Mouse (Mus musculus) brown adipose tissue, adult 24 weeks (tissue): ENCODE measurements around the gene Gm49425. TPM values are rescaled to one million over a fixed set of nuclear protein-coding genes. Genes with fewer than 3 reads are reported as not detected.

Experiments used
- H3K27ac ChIP-seq: fragments of 200-500 bp; replicated peaks from 2 replicates; pipeline ENCODE4 v1.5.1; 2012; ENCODE audit warnings: low read depth, mild to moderate bottlenecking, low read length
- H3K4me1 ChIP-seq: fragments of 200-500 bp; 2 replicates; pipeline ENCODE4 v1.6.1; 2012; ENCODE audit warnings: low read length, mixed read lengths; ENCODE audit not compliant: control insufficient read depth, insufficient read depth, insufficient read length
- H3K4me3 ChIP-seq: fragments of 200-500 bp; 2 replicates; pipeline ENCODE4 v1.5.1; 2012; ENCODE audit warnings: low read depth, mild to moderate bottlenecking, low read length, moderate library complexity; ENCODE audit not compliant: insufficient read depth
- polyA plus RNA-seq: library from polyadenylated mRNA; stranded (reverse); fragments of >200 nt; gene quantifications from 2 replicates; pipeline ENCODE4 v1.2.4, GENCODE M21; 2012; ENCODE audit not compliant: missing spikeins, insufficient read depth, insufficient read length

Gene Gm49425
- polyA plus RNA-seq, 1 experiment, result not detected

- Histone ChIP-seq H3K4me3 (no peak overlapping the region), H3K4me1 (no peaks in the 10 kb centered on the region), H3K27ac (no peak overlapping the region)
Measured at GRCm38 (mm10) chr15:101506896-101507758, 9.9 kb downstream of the Gm49425 start.

- no peak overlapping the region for H3K27ac ChIP-seq
- H3K4me3 ChIP-seq, result no peak overlapping the region
- H3K4me1 ChIP-seq, result no peaks in the 10 kb centered on the region
Measured at GRCm38 (mm10) chr15:101497181-101497580, 19.9 kb downstream of the Gm49425 start.

GRCm38 (mm10) chr15:101495266-101495665 is 21.8 kb downstream of the Gm49425 start:
- no peak overlapping the region for H3K27ac ChIP-seq
- H3K4me1 ChIP-seq, result no peaks in the 10 kb centered on the region
- H3K4me3 ChIP-seq, result no peak overlapping the region

GRCm38 (mm10) chr15:101494203-101494602 is 22.9 kb downstream of the Gm49425 start:
- Histone ChIP-seq H3K27ac (no peak overlapping the region), H3K4me1 (no peaks in the 10 kb centered on the region), H3K4me3 (no peak overlapping the region)

- Histone ChIP-seq H3K4me1 (no peaks in the 10 kb centered on the region), H3K4me3 (no peak overlapping the region), H3K27ac (no peak overlapping the region)
Measured at GRCm38 (mm10) chr15:101493713-101494112, 23.3 kb downstream of the Gm49425 start.

- H3K27ac ChIP-seq, result no peak overlapping the region
- no peak overlapping the region for H3K4me3 ChIP-seq
- no peaks in the 10 kb centered on the region for H3K4me1 ChIP-seq
Measured at GRCm38 (mm10) chr15:101492718-101493117, 24.3 kb downstream of the Gm49425 start.

- no peaks in the 10 kb centered on the region for H3K4me1 ChIP-seq
- no peak within 1 kb of the TSS for H3K4me3 ChIP-seq
- H3K27ac ChIP-seq, result no peak within 1 kb of the TSS
Measured at GRCm38 (mm10) chr15:101491431-101491830, 25.6 kb downstream of the Gm49425 start, which contains the start of gene Krt83. Gene Krt83 (minus strand): TSS chr15:101491512.

GRCm38 (mm10) chr15:101485911-101486635 is 31.0 kb downstream of the Gm49425 start:
- Histone ChIP-seq H3K4me1 (no peaks in the 10 kb centered on the region), H3K27ac (no peak overlapping the region), H3K4me3 (no peak overlapping the region)

GRCm38 (mm10) chr15:101484939-101485338 is 32.1 kb downstream of the Gm49425 start:
- H3K4me3 ChIP-seq, result no peak overlapping the region
- H3K27ac ChIP-seq, result no peak overlapping the region
- no peaks in the 10 kb centered on the region for H3K4me1 ChIP-seq

- no peaks in the 10 kb centered on the region for H3K4me1 ChIP-seq
- no peak overlapping the region for H3K27ac ChIP-seq
- no peak overlapping the region for H3K4me3 ChIP-seq
Measured at GRCm38 (mm10) chr15:101483646-101484045, 33.4 kb downstream of the Gm49425 start.

GRCm38 (mm10) chr15:101482056-101482455 is 35.0 kb downstream of the Gm49425 start:
- H3K27ac ChIP-seq, result no peak overlapping the region
- no peak overlapping the region for H3K4me3 ChIP-seq
- H3K4me1 ChIP-seq, result no peaks in the 10 kb centered on the region

- H3K4me1 ChIP-seq, result no peaks in the 10 kb centered on the region
- no peak overlapping the region for H3K4me3 ChIP-seq
- no peak overlapping the region for H3K27ac ChIP-seq
Measured at GRCm38 (mm10) chr15:101479666-101480060, 37.4 kb downstream of the Gm49425 start.

- H3K27ac ChIP-seq, result no peak overlapping the region
- no peak overlapping the region for H3K4me3 ChIP-seq
- H3K4me1 ChIP-seq, result no peaks in the 10 kb centered on the region
Measured at GRCm38 (mm10) chr15:101479007-101479665, 37.9 kb downstream of the Gm49425 start.

GRCm38 (mm10) chr15:101472952-101473528 is 44.0 kb downstream of the Gm49425 start, which contains the start of gene Krt86:
Gene Krt86 (plus strand): TSS chr15:101473478.
- no peak within 1 kb of the TSS for H3K27ac ChIP-seq
- H3K4me1 ChIP-seq, result no peaks in the 10 kb centered on the region
- H3K4me3 ChIP-seq, result no peak within 1 kb of the TSS

- H3K27ac ChIP-seq, result no peak overlapping the region
- H3K4me3 ChIP-seq, result no peak overlapping the region
- H3K4me1 ChIP-seq, result no peaks in the 10 kb centered on the region
Measured at GRCm38 (mm10) chr15:101469093-101469492, 48.0 kb downstream of the Gm49425 start.
